Mouse (Mus musculus): ENCODE data around the gene Atl1. TPM values are rescaled to one million over a fixed set of nuclear protein-coding genes. Genes with fewer than 3 reads are reported as not detected.
A peak's percentile ranks its signal among the peaks of the same experiment; 100 is the strongest.

Atl1 gene
- polyA plus RNA-seq, 1 experiment from 2014 or later: 7.7 TPM

GRCm38 (mm10) chr12:69893927-69894326 is 1.5 kb downstream of the Atl1 start:
- Histone ChIP-seq H3K27ac (replicated peaks in 1 of 2; ENCODE audit: control insufficient read depth in 1 of 2, insufficient read depth in 1 of 2, low read depth in 2 of 2, low read length in 2 of 2) (no peak overlapping the region), H3K4me2 (ENCODE audit: low read length) (peak overlapping the region; percentile 84; the same call in 1 of the 2 replicates), H3K4me1 (ENCODE audit: control insufficient read depth in 2 of 2, insufficient read depth in 2 of 2, low read length in 2 of 2) (peaks cover 12 to 38% of the 10 kb centered on the region in 2 experiments)

GRCm38 (mm10) chr12:69895046-69895445 is 2.6 kb downstream of the Atl1 start:
- Histone ChIP-seq H3K9ac (ENCODE audit: low read length) (no peak overlapping the region), H3K4me3 (ENCODE audit: control insufficient read depth in 1 of 2, insufficient read depth in 1 of 2, low read depth in 1 of 2, low read length in 2 of 2) (no peak overlapping the region), H3K9me3 (ENCODE audit: control insufficient read depth, low read length) (no peaks in the 10 kb centered on the region), H3K36me3 (ENCODE audit: control insufficient read depth, insufficient read depth, low read length) (0 out of 2 replicates have a peak, but pooled peaks cover 3% of the 10 kb centered on the region), H3K4me2 (ENCODE audit: low read length) (no peak overlapping the region), H3K4me1 (ENCODE audit: control insufficient read depth in 2 of 2, insufficient read depth in 2 of 2, low read length in 2 of 2) (peaks cover 10 to 31% of the 10 kb centered on the region in 2 experiments), H3K27me3 (ENCODE audit: control insufficient read depth, insufficient read depth, low read length) (no peaks in the 10 kb centered on the region), H3K27ac (replicated peaks in 1 of 2; ENCODE audit: control insufficient read depth in 1 of 2, insufficient read depth in 1 of 2, low read depth in 2 of 2, low read length in 2 of 2) (peak overlapping the region; percentile 38 to 66; a peak in 2 of 4 replicates)
- ATAC-seq (ENCODE audit: insufficient number of reproducible peaks, insufficient read depth, low FRiP score, low read depth): no peak
- WGBS: 62% methylated on average over 2 of the region's 2 CpGs

More at GRCm38 (mm10) chr12:69893927-69894326, 1.5 kb downstream of the Atl1 start:
- 62% methylated on average over 6 of the region's 6 CpGs for WGBS
- Histone ChIP-seq H3K9me3 (ENCODE audit: control insufficient read depth, low read length) (no peaks in the 10 kb centered on the region), H3K36me3 (ENCODE audit: control insufficient read depth, insufficient read depth, low read length) (0 out of 2 replicates have a peak, but pooled peaks cover 7% of the 10 kb centered on the region), H3K27me3 (ENCODE audit: control insufficient read depth, insufficient read depth, low read length) (no peaks in the 10 kb centered on the region), H3K4me3 (ENCODE audit: control insufficient read depth in 1 of 2, insufficient read depth in 1 of 2, low read depth in 1 of 2, low read length in 2 of 2) (no peak overlapping the region), H3K9ac (ENCODE audit: low read length) (no peak overlapping the region)
- ATAC-seq (ENCODE audit: insufficient number of reproducible peaks, insufficient read depth, low FRiP score, low read depth): no peak

GRCm38 (mm10) chr12:69898119-69898518 is 5.7 kb downstream of the Atl1 start:
- H3K36me3 ChIP-seq (ENCODE audit: control insufficient read depth, insufficient read depth, low read length): no peaks in the 10 kb centered on the region
- 0 out of 4 replicates have a peak overlapping the region, but pooled peaks of 1 of the 2 experiments have one; percentile 26 for H3K27ac ChIP-seq (replicated peaks in 1 of 2; ENCODE audit: control insufficient read depth in 1 of 2, insufficient read depth in 1 of 2, low read depth in 2 of 2, low read length in 2 of 2)
- H3K9me3 ChIP-seq (ENCODE audit: control insufficient read depth, low read length): no peaks in the 10 kb centered on the region
- 14% methylated on average over 4 of the region's 4 CpGs for WGBS
- H3K9ac ChIP-seq (ENCODE audit: low read length): no peak overlapping the region
- H3K4me2 ChIP-seq (ENCODE audit: low read length): no peak overlapping the region
- 0 out of 2 replicates have a peak, but pooled peaks have one; percentile 43 for ATAC-seq (ENCODE audit: insufficient number of reproducible peaks, insufficient read depth, low FRiP score, low read depth)
- H3K27me3 ChIP-seq (ENCODE audit: control insufficient read depth, insufficient read depth, low read length): no peaks in the 10 kb centered on the region
- H3K4me3 ChIP-seq (ENCODE audit: control insufficient read depth in 1 of 2, insufficient read depth in 1 of 2, low read depth in 1 of 2, low read length in 2 of 2): no peak overlapping the region
- H3K4me1 ChIP-seq (ENCODE audit: control insufficient read depth in 2 of 2, insufficient read depth in 2 of 2, low read length in 2 of 2): peaks cover 5 to 15% of the 10 kb centered on the region in 2 experiments

GRCm38 (mm10) chr12:69904991-69905390 is 12.6 kb downstream of the Atl1 start:
- Histone ChIP-seq H3K4me3 (ENCODE audit: control insufficient read depth in 1 of 2, insufficient read depth in 1 of 2, low read depth in 1 of 2, low read length in 2 of 2) (no peak overlapping the region), H3K4me1 (ENCODE audit: control insufficient read depth in 2 of 2, insufficient read depth in 2 of 2, low read length in 2 of 2) (peaks cover 0 to 10% of the 10 kb centered on the region in 2 experiments; a peak in 2 of 4 replicates), H3K9me3 (ENCODE audit: control insufficient read depth, low read length) (no peaks in the 10 kb centered on the region), H3K36me3 (ENCODE audit: control insufficient read depth, insufficient read depth, low read length) (no peaks in the 10 kb centered on the region), H3K27ac (replicated peaks in 1 of 2; ENCODE audit: control insufficient read depth in 1 of 2, insufficient read depth in 1 of 2, low read depth in 2 of 2, low read length in 2 of 2) (no peak overlapping the region), H3K9ac (ENCODE audit: low read length) (no peak overlapping the region), H3K4me2 (ENCODE audit: low read length) (no peak overlapping the region), H3K27me3 (ENCODE audit: control insufficient read depth, insufficient read depth, low read length) (no peaks in the 10 kb centered on the region)
- no peak for ATAC-seq (ENCODE audit: insufficient number of reproducible peaks, insufficient read depth, low FRiP score, low read depth)
- 59% methylated on average over 2 of the region's 2 CpGs for WGBS

- Histone ChIP-seq H3K4me2 (ENCODE audit: low read length) (peak overlapping the region; percentile 67), H3K27ac (replicated peaks in 1 of 2; ENCODE audit: control insufficient read depth in 1 of 2, insufficient read depth in 1 of 2, low read depth in 2 of 2, low read length in 2 of 2) (no peak overlapping the region), H3K4me1 (ENCODE audit: control insufficient read depth in 2 of 2, insufficient read depth in 2 of 2, low read length in 2 of 2) (peaks cover 0 to 10% of the 10 kb centered on the region in 2 experiments; a peak in 2 of 4 replicates), H3K27me3 (ENCODE audit: control insufficient read depth, insufficient read depth, low read length) (no peaks in the 10 kb centered on the region), H3K9ac (ENCODE audit: low read length) (peak overlapping the region; percentile 34; the same call in 1 of the 2 replicates), H3K4me3 (ENCODE audit: control insufficient read depth in 1 of 2, insufficient read depth in 1 of 2, low read depth in 1 of 2, low read length in 2 of 2) (peak overlapping the region; percentile 29 to 33), H3K36me3 (ENCODE audit: control insufficient read depth, insufficient read depth, low read length) (no peaks in the 10 kb centered on the region), H3K9me3 (ENCODE audit: control insufficient read depth, low read length) (no peaks in the 10 kb centered on the region)
- 5% methylated on average over 30 of the region's 30 CpGs for WGBS
- ATAC-seq (ENCODE audit: insufficient number of reproducible peaks, insufficient read depth, low FRiP score, low read depth): peak; percentile 61; the same call in 1 of the 2 replicates
These were observed 15.5 kb downstream of the Atl1 start for GRCm38 (mm10) chr12:69907667-69908510.

GRCm38 (mm10) chr12:69908511-69908900 is 16.1 kb downstream of the Atl1 start:
- no peak for ATAC-seq (ENCODE audit: insufficient number of reproducible peaks, insufficient read depth, low FRiP score, low read depth)
- no peak overlapping the region for H3K27ac ChIP-seq (replicated peaks in 1 of 2; ENCODE audit: control insufficient read depth in 1 of 2, insufficient read depth in 1 of 2, low read depth in 2 of 2, low read length in 2 of 2)
- peak overlapping the region; percentile 29 to 33; a peak in 2 of 4 replicates for H3K4me3 ChIP-seq (ENCODE audit: control insufficient read depth in 1 of 2, insufficient read depth in 1 of 2, low read depth in 1 of 2, low read length in 2 of 2)
- no peaks in the 10 kb centered on the region for H3K9me3 ChIP-seq (ENCODE audit: control insufficient read depth, low read length)
- H3K4me2 ChIP-seq (ENCODE audit: low read length): peak overlapping the region; percentile 67
- H3K9ac ChIP-seq (ENCODE audit: low read length): no peak overlapping the region
- peaks cover 0 to 10% of the 10 kb centered on the region in 2 experiments; a peak in 2 of 4 replicates for H3K4me1 ChIP-seq (ENCODE audit: control insufficient read depth in 2 of 2, insufficient read depth in 2 of 2, low read length in 2 of 2)
- H3K27me3 ChIP-seq (ENCODE audit: control insufficient read depth, insufficient read depth, low read length): no peaks in the 10 kb centered on the region
- WGBS: 43% methylated on average over 19 of the region's 19 CpGs
- H3K36me3 ChIP-seq (ENCODE audit: control insufficient read depth, insufficient read depth, low read length): no peaks in the 10 kb centered on the region

- no peak overlapping the region for H3K27ac ChIP-seq (replicated peaks in 1 of 2; ENCODE audit: control insufficient read depth in 1 of 2, insufficient read depth in 1 of 2, low read depth in 2 of 2, low read length in 2 of 2)
- H3K9ac ChIP-seq (ENCODE audit: low read length): no peak overlapping the region
- no peak overlapping the region for H3K4me2 ChIP-seq (ENCODE audit: low read length)
- no peaks in the 10 kb centered on the region for H3K27me3 ChIP-seq (ENCODE audit: control insufficient read depth, insufficient read depth, low read length)
- ATAC-seq (ENCODE audit: insufficient number of reproducible peaks, insufficient read depth, low FRiP score, low read depth): no peak
- no peaks in the 10 kb centered on the region for H3K36me3 ChIP-seq (ENCODE audit: control insufficient read depth, insufficient read depth, low read length)
- no peak overlapping the region for H3K4me3 ChIP-seq (ENCODE audit: control insufficient read depth in 1 of 2, insufficient read depth in 1 of 2, low read depth in 1 of 2, low read length in 2 of 2)
- no peaks in the 10 kb centered on the region for H3K9me3 ChIP-seq (ENCODE audit: control insufficient read depth, low read length)
- WGBS: 70% methylated on average over 7 of the region's 7 CpGs
- H3K4me1 ChIP-seq (ENCODE audit: control insufficient read depth in 2 of 2, insufficient read depth in 2 of 2, low read length in 2 of 2): peaks cover 0 to 10% of the 10 kb centered on the region in 2 experiments; a peak in 2 of 4 replicates
These were observed 19.5 kb downstream of the Atl1 start for GRCm38 (mm10) chr12:69911906-69912305.
